Mouse (Mus musculus): ENCODE results near the gene Clmn. TPM values are rescaled to one million over a fixed set of nuclear protein-coding genes. Genes with fewer than 3 reads are reported as not detected.
A peak's percentile ranks its signal among the peaks of the same experiment; 100 is the strongest.

Clmn gene
- polyA plus RNA-seq, 1 experiment = 14.4 TPM

DNA sequence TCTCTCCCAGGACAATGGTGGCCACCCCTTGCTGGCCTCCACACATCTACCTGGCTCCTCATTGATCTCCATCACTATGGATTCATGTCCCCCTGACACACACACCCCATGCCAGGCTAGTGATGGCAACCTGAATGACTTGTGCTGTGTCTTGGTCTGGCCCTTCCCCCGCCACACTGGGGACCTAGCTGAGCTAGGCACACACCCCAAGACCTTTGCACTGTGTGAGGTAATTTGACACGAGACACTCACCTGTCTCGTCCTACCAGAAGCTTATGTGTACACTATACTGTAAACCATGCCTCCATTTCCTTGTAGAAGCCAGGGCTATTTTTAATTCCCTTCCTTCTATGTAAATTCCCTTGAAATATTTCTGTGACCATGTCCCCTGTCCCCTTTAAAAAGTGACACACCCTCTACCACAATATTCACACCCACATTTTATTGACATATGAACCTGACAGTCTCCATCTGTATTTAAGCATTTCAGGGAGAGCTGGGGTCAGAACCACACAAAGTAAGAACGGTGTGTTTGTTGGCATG, 16.7 kb upstream of the Clmn start:
- no peak for DNase-seq (ENCODE audit: extremely low spot score in 1 of 2, low spot score in 1 of 2)

DNA sequence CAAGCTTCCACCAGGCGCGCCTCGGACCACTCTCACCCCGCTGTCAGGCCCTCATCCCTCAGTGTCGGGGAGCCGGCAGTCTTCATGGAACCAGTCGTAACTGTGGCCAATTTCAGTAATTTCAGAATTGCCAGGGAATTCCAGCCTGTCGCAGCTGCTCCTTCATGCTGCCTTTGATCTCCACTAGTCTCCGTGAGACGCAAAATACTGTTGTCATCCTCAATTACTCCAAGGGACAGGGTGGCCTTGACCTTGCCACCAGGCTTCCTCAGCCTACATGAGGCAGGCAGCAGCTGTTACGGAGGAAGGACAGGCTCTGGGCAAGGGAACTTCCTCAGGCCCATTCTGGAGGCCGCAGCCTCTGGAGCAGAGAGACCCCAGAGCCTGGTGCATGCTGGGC, 15.5 kb upstream of the Clmn start:
- DNase-seq (ENCODE audit: extremely low spot score in 1 of 2, low spot score in 1 of 2) = no peak

DNA sequence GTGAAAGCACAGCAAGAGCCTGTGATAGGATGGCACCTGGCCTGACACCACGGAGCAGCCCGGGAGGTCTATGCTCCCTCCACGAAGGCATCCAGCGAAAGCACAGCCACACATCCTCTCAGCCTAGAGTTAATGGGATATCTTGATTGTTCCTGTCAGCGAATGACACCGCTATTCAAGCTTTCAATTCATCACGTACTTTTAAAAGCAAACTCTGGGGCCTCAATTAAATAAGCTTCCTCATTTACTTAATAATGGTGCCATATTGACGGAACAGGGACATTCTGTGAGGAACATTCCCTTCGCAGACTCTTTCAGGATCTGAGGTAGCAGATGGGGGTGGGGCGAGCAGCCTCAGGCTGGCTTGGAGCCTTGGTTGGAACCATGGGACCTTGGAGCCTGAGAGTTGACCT, 14.7 kb upstream of the Clmn start:
- DNase-seq (ENCODE audit: extremely low spot score in 1 of 2, low spot score in 1 of 2) = no peak

DNA sequence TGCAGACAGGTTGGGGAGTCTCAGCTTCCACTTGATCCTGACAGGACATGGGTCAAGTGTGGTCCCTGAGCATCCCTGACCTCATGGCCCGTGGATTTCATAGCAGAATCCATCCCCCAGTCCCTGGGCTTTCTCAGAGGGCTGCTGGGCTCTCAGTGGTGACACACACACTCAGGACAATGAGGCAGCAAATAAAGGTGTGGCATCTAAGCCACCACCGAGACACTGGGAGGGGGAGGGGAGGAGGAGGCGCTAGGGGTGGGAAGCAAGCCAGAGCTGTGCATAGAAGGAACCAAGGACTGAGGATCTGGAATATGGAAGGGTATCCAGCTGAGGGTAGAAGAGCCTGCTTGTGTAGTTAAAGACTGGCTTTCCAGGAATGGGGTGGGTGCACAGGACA, 11.2 kb upstream of the Clmn start:
- no peak for DNase-seq (ENCODE audit: extremely low spot score in 1 of 2, low spot score in 1 of 2)

DNA sequence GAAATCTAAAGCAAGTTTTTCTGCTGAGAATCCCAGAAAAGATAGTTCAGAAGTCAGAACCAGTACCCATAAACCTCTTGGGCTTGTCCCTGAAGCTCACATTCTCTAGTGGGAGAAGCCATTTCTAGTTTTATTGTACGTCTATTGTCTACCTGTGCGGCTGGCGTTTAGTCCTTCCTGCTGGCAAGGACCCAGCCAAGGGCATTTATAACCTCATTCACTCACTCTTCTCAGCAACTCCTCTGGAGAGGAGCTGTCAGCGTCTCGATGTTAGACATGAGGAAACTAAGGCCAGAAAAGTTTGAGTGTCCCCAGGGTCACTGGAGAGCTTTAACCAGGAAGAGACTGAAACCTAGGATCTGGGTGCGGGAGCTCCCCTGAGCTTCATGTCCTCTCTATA, 7.1 kb upstream of the Clmn start:
- DNase-seq (ENCODE audit: extremely low spot score in 1 of 2, low spot score in 1 of 2) = no peak

DNA sequence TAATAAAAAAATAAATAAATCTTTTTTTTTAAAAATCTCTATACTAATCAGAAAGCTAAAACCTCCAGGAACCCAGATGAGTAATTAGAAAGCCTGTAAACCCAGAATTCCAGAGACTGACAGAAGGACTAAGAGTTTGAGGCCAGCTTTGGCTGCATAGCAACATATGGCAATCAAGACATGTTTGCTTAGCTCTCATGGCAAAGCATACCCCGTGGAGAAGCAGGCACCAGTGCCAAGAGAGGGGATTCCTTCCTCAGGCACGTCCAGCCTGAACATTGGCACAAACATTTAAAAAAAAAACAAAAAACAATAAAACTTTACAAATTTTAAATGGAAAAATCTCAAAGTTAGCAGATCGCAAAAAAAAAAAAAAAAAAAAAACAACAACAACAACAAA, 4.9 kb upstream of the Clmn start:
- DNase-seq (ENCODE audit: extremely low spot score in 1 of 2, low spot score in 1 of 2) = no peak

DNA sequence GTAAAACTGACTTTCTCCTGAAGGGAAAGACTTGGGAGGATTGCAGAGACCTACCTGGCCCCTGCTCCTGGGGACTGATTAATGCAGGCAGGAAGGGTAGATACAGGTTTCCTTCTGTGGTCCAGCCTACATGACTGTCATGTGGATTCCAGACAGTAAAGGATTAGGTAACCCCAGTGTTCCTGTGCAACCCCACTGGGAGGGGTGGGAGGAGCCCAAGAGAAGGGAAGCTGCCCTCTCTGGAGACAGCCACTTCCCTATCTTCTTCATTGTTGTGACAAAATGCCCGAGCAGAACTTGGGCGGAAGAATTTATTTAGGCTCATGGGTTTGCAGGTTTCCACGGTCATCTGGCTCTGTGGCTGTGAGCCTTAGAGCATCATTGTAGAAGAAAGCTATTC, 3.6 kb upstream of the Clmn start:
- no peak for DNase-seq (ENCODE audit: extremely low spot score in 1 of 2, low spot score in 1 of 2)

DNA sequence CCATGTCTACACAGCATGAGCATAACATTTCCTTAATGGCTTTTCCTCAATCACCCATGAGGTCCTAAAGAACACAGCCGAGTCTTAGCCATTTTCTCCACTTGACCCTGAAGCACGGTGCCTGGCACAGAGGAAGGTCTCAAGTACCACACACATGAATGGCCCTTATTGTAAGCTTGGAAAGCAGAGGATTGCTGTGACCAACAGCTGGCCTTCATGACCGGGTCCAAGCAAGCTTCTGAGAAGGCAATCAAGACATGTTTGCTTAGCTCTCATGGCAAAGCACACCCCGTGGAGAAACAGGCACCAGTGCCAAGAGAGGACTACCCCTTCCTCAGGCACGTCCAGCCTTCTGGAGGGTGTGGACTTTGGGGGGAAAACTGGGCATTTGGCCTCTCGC, 3.0 kb upstream of the Clmn start:
- DNase-seq (ENCODE audit: extremely low spot score in 1 of 2, low spot score in 1 of 2) = no peak

DNA sequence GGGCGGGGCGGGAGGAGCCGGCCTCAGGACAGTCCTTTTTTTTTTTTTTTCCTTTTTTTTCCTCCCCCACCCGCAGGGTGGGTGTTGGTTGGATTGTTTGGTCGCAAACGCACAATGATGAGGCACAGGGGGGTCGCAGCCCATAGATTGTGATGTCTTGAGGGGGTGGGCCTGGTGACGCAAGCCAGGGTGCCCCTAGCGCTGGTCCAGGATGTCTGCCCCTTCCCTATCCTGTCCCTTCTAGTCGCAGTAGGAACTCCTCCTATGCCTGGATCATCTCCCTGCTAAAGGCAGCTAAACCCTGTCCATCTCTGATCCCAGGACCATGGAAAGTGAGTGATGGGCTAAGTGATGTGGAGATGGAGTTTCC, 275 bp upstream of the Clmn start:
- no peak for DNase-seq (ENCODE audit: extremely low spot score in 1 of 2, low spot score in 1 of 2)

DNA sequence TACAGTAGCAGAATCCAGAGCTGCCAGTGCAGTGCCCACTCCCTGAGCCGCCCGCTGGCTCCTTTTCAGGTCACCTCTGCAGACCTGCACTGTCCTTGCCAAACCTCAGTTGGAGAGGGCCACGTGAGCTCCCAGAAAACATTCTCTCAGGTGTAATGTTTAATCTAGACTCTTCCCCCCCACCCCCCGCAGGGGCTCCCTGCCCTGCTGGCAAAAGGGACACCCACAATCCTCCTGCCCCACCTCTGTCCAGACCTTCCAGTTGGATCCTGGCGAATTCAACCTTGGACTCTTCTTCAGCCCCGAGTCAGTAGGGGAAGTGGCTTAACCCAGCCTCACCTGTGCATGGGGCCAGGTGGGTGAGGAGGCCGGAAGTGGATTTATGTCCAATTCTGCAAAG, 1.2 kb downstream of the Clmn start:
- DNase-seq (ENCODE audit: extremely low spot score in 1 of 2, low spot score in 1 of 2) = no peak

DNA sequence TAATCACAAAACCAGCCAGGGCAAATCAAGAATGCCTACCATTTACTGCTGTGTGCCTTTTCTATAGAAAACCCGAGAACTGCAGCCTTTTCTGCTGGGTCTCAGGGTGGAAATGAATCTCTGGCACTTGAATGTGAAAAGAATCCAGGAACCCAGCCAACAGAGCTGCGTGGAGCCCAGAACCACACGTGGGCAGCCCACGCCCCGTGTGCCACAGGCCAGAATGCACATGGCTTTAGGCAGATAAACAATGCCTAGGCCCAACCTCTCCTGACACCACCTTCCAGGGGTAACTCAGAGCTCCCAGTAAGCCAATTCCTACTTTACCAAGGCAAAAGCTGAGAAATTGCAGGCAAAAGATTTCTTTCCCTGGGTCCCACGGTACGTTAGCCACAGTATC, 5.7 kb downstream of the Clmn start:
- DNase-seq (ENCODE audit: extremely low spot score in 1 of 2, low spot score in 1 of 2) = peak; percentile 52 to 67

DNA sequence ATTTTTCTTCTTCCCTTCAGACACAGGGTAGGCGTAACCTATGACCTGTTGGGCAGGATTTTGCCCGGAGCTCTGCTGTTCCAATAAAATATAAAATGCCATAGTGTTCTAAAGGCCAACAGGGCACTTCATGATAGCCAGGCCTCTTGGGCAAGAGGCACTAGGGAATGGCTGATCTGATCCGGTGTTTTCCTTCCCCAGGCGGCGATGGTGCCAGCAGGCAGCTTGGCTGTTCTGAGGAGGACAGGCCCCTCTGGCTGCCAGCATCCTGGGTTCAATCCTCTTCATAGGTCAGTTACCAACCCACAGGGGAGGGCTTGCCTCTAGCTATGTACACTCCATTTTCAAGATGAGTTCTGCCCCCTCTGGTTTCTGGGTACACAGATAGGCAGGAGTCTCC, 6.1 kb downstream of the Clmn start:
- no peak for DNase-seq (ENCODE audit: extremely low spot score in 1 of 2, low spot score in 1 of 2)

DNA sequence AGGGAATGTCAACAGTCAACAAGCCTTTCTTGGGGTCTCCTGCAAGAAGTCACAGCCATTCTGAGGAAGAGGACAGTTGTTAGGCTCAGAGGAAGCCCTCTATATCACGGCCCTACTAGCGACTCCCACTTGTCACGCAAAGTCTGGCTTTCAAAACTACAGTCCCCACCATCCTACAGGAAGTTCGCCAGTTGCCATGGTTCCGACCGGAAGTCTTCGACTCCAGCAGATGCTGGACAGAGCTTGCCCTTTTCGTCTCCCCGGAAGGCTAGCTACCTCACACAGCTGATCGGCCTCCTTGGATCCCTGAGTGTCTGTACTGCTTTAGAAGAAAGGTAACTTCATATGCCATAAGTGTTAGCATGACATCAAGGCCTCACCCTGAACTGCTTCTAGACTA, 7.3 kb downstream of the Clmn start:
- no peak for DNase-seq (ENCODE audit: extremely low spot score in 1 of 2, low spot score in 1 of 2)

DNA sequence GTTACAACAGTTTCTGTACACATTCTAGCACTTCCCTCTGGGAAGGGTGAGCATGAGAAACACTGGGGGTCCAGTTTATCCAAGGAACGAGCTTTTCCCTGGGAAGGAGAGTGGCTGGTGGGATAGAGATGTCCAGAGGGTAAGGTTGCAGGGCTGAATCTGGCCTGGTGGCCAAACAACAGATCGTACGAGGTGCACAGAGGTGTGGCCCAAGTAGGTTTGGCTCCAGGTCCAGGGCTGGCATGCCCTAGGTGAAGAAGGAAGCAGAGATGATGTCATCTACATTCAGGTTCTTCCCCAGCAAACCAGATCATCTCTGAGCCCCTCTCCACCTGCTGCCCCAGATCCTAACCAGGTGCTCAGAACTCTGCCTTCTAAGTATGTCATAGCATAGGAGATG, 8.3 kb downstream of the Clmn start:
- no peak for DNase-seq (ENCODE audit: extremely low spot score in 1 of 2, low spot score in 1 of 2)

DNA sequence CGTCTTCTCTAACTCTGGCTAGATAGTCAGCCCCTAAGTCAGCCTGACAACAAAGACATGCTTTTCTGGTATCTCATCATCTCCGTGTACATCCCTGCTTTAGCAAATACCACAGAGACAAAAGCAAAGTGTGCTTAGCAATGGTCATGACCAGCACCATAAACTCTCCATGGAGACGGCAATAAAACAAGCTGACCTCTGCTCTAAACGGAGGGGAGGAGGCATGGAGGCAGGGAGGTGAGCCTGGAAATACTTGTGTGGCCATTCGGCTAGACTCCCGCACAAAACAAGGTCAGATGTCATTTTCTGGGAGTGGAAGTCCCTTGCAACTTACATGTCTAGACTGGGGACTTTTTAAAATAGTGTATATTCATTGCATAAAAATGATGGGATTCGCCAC, 9.3 kb downstream of the Clmn start:
- DNase-seq (ENCODE audit: extremely low spot score in 1 of 2, low spot score in 1 of 2) = no peak

DNA sequence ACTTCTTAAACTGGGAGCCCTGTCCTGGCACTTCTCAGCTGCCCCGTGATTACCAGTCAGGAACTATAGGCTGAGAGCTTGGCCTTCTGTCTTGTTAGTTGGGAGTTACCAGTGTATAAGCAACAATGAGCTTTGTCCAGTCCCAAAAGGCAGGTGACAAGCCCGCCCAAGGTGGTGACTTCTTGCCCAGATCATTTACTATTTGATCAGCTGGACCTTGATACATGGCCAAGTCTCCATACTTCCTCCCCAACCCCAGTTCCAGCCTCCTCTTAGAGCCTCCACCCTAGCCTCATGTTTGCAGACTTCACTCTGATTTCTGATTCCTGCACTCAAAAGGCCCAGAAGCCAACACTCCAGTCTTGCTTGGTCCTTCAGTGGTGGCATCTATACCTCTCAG, 10.1 kb downstream of the Clmn start:
- no peak for DNase-seq (ENCODE audit: extremely low spot score in 1 of 2, low spot score in 1 of 2)

DNA sequence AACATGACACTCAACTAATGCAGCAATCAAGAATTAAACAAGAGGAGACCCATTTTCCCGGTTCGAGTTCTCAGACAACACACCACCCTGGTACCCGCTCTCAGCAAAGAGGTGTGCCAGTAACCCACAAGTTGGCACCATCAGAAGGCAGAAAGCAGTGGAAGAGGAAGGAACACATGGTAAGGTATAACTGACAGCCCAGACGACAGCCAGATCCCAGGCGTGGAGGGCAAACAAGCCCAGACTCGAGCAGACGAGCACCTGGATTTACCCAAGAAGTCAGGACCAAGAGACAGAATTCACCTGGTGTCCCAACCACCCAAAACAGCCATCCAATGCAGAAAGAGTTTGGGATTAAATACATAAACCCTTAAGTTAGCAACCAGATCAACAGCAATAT, 11.5 kb downstream of the Clmn start:
- DNase-seq (ENCODE audit: extremely low spot score in 1 of 2, low spot score in 1 of 2) = no peak

DNA sequence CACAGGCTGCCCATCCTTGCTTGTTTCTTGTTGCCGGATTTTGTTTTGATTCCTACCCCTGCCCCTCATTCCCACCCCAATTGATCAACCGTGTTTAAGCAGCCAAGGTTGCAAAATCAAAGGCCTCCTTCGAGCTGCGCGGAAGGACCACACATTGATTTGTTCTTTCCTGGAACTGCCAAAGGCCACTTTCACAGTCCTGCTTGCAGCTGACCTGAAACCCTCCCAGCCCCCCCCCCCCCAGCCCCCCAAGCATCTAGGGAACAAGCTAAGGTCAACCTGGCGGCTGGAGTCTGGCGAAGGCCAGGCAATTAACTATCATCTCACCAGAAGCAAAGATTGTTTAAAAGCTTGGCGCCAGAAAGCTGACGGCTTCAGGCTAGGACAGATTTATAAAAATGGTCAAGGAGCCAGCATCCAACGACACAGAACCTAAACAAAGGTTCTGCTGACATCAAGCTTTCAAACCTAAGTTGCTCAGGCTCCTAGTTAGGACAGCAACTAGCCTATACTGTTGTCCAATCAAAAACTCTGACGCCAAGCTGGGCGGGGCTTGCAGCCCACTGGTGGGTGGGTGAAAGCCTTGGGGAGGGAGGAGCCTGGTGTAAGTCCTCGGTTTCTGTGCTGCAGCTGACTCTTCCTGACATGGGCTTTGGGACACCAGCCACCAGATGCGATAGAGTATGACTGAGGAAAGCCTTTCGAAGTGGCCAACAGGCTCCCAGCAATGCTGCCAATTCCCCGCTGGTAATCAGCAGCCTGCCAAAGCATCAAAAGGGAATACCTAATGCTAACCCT, 13.0 kb downstream of the Clmn start:
- DNase-seq (ENCODE audit: extremely low spot score in 1 of 2, low spot score in 1 of 2) = no peak

DNA sequence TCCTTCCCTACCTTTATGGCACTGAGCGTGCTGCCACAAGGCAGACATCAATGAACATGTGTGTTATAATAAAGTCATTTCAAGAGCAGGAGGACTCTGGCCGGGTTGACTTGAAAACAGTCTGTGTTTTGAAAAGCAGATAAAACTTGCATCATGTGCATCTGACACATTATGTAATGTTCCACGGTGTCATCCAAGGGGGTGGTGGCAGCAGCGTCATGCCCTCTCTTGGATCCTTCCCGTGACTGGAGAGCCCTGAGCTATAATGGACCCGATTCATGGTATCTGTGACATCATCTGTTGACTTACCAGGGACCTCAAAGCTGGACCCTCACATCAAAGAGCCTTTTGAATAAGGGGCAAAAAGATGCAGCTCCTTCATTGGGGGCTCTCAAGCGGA, 14.8 kb downstream of the Clmn start:
- DNase-seq (ENCODE audit: extremely low spot score in 1 of 2, low spot score in 1 of 2) = no peak

DNA sequence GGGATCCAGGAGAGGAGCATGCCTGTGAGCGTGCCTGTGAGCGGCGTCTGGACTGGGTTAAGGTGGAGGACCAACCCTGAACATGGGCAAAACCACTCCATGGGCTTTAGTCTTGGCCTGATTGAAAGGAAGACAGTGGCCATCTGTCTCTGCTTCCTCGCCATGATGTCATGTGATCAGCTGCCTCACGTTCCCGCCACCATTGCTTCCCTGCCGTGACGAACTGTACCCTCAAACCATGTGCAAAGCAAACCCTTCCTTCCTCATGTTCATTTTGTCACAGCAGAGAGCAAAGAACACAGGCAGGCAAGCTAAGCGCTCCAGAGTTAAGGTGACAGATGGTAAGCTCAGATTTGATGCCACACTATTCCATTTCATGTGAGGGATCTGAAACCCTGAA, 16.2 kb downstream of the Clmn start:
- DNase-seq (ENCODE audit: extremely low spot score in 1 of 2, low spot score in 1 of 2) = no peak

DNA sequence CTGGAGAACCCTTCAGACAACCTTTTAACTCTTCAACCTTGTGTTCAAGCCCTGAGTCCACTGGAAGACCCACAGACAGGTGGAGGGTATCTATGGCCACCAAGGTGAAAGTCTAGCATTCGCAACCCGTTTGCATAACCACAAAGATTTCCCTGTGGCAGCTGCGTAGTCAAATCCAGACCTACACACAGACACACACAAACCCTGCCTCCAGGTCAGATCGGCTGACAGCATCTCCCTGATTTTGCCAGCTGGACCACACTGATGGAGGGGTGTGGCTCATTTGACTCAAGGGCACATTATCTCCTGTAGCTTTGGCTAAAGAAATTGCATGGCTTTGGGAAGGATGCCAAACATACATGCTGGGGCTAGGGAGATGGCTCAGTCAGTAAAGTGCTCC, 17.6 kb downstream of the Clmn start:
- no peak for DNase-seq (ENCODE audit: extremely low spot score in 1 of 2, low spot score in 1 of 2)

DNA sequence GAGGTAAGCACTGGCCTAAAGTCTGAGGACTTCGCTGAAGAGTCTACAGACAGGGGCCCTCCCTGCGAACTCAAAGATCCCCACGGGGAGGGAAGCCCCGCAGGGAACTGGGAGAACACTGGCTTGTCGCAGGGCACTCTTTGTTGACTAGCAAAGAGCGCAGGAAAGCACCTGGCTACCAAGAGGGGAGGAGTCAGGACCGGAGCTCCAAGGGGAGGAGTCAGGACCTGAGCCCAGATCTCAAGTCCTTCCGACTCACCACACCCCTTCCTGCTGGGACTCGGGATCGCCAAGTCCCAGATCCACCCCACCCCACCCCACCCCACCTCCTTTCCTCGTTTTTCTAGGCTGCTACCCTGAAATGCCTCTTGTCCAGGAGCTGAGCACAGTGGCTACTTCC, 19.2 kb downstream of the Clmn start:
- no peak for DNase-seq (ENCODE audit: extremely low spot score in 1 of 2, low spot score in 1 of 2)

DNA sequence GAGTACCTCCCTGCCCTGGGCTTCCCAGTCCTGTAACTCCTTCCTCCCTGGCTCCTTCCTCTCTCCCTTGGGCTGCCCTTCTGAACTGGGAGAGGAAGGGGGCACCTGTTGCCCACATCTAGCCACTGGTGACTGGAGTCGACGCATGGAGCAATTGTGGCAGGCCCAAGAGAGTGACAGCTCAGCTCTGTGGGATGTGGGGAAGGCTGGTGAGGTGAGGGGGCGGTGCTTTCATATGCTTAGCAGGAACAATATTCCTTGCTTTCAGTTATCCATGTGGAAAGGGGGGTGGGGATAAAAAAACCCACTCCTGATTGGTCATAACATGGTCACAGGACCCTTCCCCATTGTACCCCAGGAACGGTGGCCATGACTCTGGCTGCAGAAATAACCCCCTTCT, 19.9 kb downstream of the Clmn start:
- no peak for DNase-seq (ENCODE audit: extremely low spot score in 1 of 2, low spot score in 1 of 2)
